Mouse (Mus musculus): Measurements from ENCODE around the gene Acer2. TPM values are rescaled to one million over a fixed set of nuclear protein-coding genes. Genes with fewer than 3 reads are reported as not detected.

Gene Acer2
- total RNA-seq (2012; rRNA removed) (0.13 and 0.17 TPM in 2 replicates), total RNA-seq (2014; rRNA removed) (0.09 and 0.22 TPM in 2 replicates), polyA plus RNA-seq (2012; ENCODE audit: insufficient read length, low read depth) (0.16 and 0.29 TPM in 2 replicates)

DNA sequence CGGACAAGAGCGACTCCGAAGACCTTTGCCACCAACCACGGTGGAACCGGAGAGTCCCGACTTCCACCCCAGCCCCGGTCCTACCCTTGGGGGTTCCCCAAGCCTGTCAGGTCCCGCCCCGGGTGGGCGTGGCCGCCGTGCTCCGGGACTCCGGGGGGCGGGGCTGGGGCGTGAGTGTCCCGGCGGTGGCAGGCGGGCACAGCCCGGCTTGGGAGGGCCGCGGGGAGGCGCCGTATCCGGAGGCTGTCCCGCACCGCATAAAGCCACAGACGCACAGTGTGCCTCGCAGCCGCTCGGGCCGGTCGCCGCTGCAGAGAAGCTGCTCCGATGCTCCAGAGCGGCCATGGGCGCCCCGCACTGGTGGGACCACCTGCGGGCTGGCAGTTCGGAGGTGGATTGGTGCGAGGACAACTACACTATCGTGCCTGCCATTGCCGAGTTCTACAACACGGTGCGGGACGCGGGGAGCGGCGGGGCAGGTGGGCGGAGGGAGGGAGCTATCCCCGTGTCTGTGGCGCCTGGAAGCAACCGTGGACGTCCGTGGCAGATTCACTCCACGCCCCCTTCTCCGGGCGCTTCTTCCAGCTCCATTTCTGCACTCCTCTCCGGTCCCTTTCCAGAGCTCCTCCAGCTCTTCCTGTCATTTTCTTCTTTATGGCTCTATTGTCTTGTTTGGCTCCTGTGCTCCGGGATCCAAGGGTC lies at the start of gene Acer2:
TSS of gene Acer2 (plus strand) at position 251 of the 702 bp plus-strand sequence.
- peak; percentile 82 for DNase-seq (ENCODE audit: extremely low read depth)
- Histone ChIP-seq H3K4me2 (ENCODE audit: insufficient read depth, low read depth, poor library complexity, severe bottlenecking) (peak within 1 kb of the TSS; percentile 91), H3K27me3 (replicated peaks) (peaks cover 15% of the 10 kb centered on the region), H3K9me3 (replicated peaks; ENCODE audit: low read length) (peaks cover 5% of the 10 kb centered on the region), H3K4me1 (ENCODE audit: control insufficient read depth in 1 of 2, insufficient read depth in 2 of 2) (peaks cover 6 to 14% of the 10 kb centered on the region in 2 experiments), H3K4me3 (replicated peaks in 1 of 3; ENCODE audit: low read depth in 2 of 3, low read length in 2 of 3, poor library complexity in 1 of 3) (peak within 1 kb of the TSS; percentile 35 to 89 (median 53)), H3K36me3 (replicated peaks in 1 of 2; ENCODE audit: control insufficient read depth in 1 of 2, insufficient read depth in 1 of 2, low read length in 1 of 2) (no peaks in the 10 kb centered on the region), H3K27ac (ENCODE audit: insufficient read depth, low read depth) (no peak within 1 kb of the TSS), H3K79me2 (replicated peaks; ENCODE audit: control insufficient read depth, extremely low read depth, insufficient read depth, poor library complexity, severe bottlenecking) (no peaks in the 10 kb centered on the region), H3K9ac (ENCODE audit: insufficient read depth, low read depth) (peak within 1 kb of the TSS; percentile 34)
- TF ChIP-seq CTCF (conservative IDR thresholded peaks at IDR 0.05 in 1 of 2, IDR thresholded peaks at IDR 0.05 in 1 of 2; ENCODE audit: low read depth in 2 of 2, low read length in 2 of 2) (peak in 1 of 2 experiments; percentile 7; a peak in 1 of 4 replicates), MXI1 (IDR thresholded peaks at IDR 0.05; ENCODE audit: low read depth, low read length) (0 out of 2 replicates have a peak, but pooled peaks have one; percentile 21), GABPA (IDR thresholded peaks at IDR 0.05; ENCODE audit: insufficient replicate concordance, low read depth, low read length) (no peak), UBTF (IDR thresholded peaks at IDR 0.05; ENCODE audit: low read depth, low read length) (0 out of 2 replicates have a peak, but pooled peaks have one; percentile 43), POLR2A (IDR thresholded peaks at IDR 0.05; ENCODE audit: low read depth, low read length) (peak; percentile 55)
- in situ Hi-C loops (cut with MboI; ENCODE audit: low pct_ligation_motif_present, low pct_unique_long_range_greater_than_20kb, low sequenced_read_pairs) (no loop called here), dilution Hi-C loops (cut with MboI; ENCODE audit: extremely low pct_ligation_motif_present, extremely low pct_unique_long_range_greater_than_20kb, low sequenced_read_pairs) (no loop called here)

GRCm38 (mm10) chr4:86825143-86825542 lies 49.1 kb upstream of the Acer2 start:
- H3K27ac ChIP-seq (ENCODE audit: insufficient read depth, low read depth): no peak overlapping the region
- H3K36me3 ChIP-seq (replicated peaks in 1 of 2; ENCODE audit: control insufficient read depth in 1 of 2, insufficient read depth in 1 of 2, low read length in 1 of 2): peaks cover 11 to 44% of the 10 kb centered on the region in 2 experiments
- no peaks in the 10 kb centered on the region for H3K79me2 ChIP-seq (replicated peaks; ENCODE audit: control insufficient read depth, extremely low read depth, insufficient read depth, poor library complexity, severe bottlenecking)
- no peak overlapping the region for H3K4me2 ChIP-seq (ENCODE audit: insufficient read depth, low read depth, poor library complexity, severe bottlenecking)
- no peak overlapping the region for H3K9ac ChIP-seq (ENCODE audit: insufficient read depth, low read depth)
- H3K9me3 ChIP-seq (replicated peaks; ENCODE audit: low read length): no peaks in the 10 kb centered on the region
- TF ChIP-seq ZC3H11A (IDR thresholded peaks at IDR 0.05; ENCODE audit: low read depth, low read length) (no peak), UBTF (IDR thresholded peaks at IDR 0.05; ENCODE audit: low read depth, low read length) (no peak), ZNF384 (IDR thresholded peaks at IDR 0.05; ENCODE audit: low read depth, low read length) (no peak), MAZ (IDR thresholded peaks at IDR 0.05; ENCODE audit: low read depth, low read length) (no peak), USF2 (conservative IDR thresholded peaks at IDR 0.05; ENCODE audit: low read depth, low read length) (no peak), KAT2A (IDR thresholded peaks at IDR 0.05; ENCODE audit: insufficient replicate concordance, low read length) (no peak), JUN (IDR thresholded peaks at IDR 0.05; ENCODE audit: insufficient read depth, low read depth, low read length) (no peak), NELFE (IDR thresholded peaks at IDR 0.05; ENCODE audit: low read depth, low read length) (no peak), EP300 (IDR thresholded peaks at IDR 0.05; ENCODE audit: low read length) (no peak), CTCF (conservative IDR thresholded peaks at IDR 0.05 in 1 of 2, IDR thresholded peaks at IDR 0.05 in 1 of 2; ENCODE audit: low read depth in 2 of 2, low read length in 2 of 2) (no peak), ETS1 (conservative IDR thresholded peaks at IDR 0.05; ENCODE audit: low read depth, low read length) (no peak)
- no peaks in the 10 kb centered on the region for H3K27me3 ChIP-seq (replicated peaks)
- in situ Hi-C loops (cut with MboI; ENCODE audit: low pct_ligation_motif_present, low pct_unique_long_range_greater_than_20kb, low sequenced_read_pairs): no loop called here
- DNase-seq (ENCODE audit: extremely low read depth): no peak
- H3K4me3 ChIP-seq (replicated peaks in 1 of 3; ENCODE audit: low read depth in 2 of 3, low read length in 2 of 3, poor library complexity in 1 of 3): no peak overlapping the region
- dilution Hi-C loops (cut with MboI; ENCODE audit: extremely low pct_ligation_motif_present, extremely low pct_unique_long_range_greater_than_20kb, low sequenced_read_pairs): no loop called here
- no peaks in the 10 kb centered on the region for H3K4me1 ChIP-seq (ENCODE audit: control insufficient read depth in 1 of 2, insufficient read depth in 2 of 2)
